Mouse (Mus musculus): ENCODE measurements at regions not wholly inside any gene's neighbourhood (a gene's known extent, or its start where the extent isn't known, plus 50 kb on each side); places are given as distances from the start of the nearest gene placed in this dataset.

DNA sequence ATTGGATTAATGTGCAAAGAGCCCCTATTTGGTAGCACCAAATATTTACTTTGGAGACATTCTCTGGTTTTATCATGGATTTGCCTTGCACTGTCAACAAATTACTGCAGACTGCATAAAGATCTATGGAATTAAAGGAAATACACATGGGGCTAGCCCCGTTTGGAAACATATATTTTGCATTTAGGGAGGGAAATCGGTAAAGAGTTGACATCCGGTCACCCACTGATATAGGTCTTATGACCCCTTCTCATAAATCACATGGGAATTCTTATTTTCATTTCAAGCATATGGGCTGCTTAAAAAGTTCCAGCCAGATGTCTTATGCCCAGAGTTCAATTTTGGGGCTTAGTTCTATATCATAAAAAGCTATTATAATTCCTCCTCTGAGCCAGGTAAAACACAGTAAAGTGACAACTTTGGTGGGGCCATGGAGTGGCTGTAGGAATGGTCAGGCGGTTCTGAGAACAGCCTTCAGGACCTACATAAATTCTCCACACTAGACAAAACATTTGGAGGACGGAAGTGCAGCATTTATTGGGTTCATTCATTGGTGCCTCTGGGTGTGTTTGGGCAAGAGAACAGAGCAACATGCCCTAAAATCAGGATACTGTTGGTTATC is 626.3 kb downstream of the Tox3 start:
- 75% methylated on average over 5 of the region's 5 CpGs for WGBS
- Histone ChIP-seq H3K4me2 (replicated peaks) (no peak overlapping the region), H3K9ac (no peak overlapping the region), H3K27me3 (replicated peaks) (no peaks in the 10 kb centered on the region), H3K27ac (no peak overlapping the region), H3K4me3 (replicated peaks) (no peak overlapping the region), H3K9me3 (no peaks in the 10 kb centered on the region), H3K4me1 (replicated peaks) (no peaks in the 10 kb centered on the region), H3K36me3 (no peaks in the 10 kb centered on the region)
- ATAC-seq = no peak

DNA sequence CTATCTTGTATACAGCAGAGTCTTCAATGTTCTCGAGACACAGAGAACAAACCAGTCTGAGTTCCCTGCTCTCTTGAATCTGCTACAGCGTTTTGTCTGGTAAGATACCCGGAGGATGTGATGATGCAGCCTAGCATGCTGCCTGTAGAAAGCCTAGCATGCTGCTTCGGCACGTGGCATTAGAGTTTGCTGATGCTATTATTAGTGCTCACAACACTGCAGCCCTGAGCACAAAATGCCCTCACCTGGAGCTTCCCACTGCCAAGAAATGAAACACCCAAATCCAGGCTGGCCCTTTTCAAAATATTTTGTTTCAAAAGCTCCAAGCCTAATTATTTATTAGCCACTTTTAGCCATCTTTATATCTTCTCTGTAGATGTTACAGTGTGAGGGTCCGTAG is 634.3 kb downstream of the Tox3 start:
- WGBS = 68% methylated on average over 6 of the region's 6 CpGs
- H3K4me1 ChIP-seq (replicated peaks) = no peaks in the 10 kb centered on the region
- H3K9me3 ChIP-seq = no peaks in the 10 kb centered on the region
- H3K27me3 ChIP-seq (replicated peaks) = no peaks in the 10 kb centered on the region
- H3K4me3 ChIP-seq (replicated peaks) = no peak overlapping the region
- H3K4me2 ChIP-seq (replicated peaks) = no peak overlapping the region
- H3K27ac ChIP-seq = no peak overlapping the region
- H3K36me3 ChIP-seq = no peaks in the 10 kb centered on the region
- no peak overlapping the region for H3K9ac ChIP-seq
- no peak for ATAC-seq

DNA sequence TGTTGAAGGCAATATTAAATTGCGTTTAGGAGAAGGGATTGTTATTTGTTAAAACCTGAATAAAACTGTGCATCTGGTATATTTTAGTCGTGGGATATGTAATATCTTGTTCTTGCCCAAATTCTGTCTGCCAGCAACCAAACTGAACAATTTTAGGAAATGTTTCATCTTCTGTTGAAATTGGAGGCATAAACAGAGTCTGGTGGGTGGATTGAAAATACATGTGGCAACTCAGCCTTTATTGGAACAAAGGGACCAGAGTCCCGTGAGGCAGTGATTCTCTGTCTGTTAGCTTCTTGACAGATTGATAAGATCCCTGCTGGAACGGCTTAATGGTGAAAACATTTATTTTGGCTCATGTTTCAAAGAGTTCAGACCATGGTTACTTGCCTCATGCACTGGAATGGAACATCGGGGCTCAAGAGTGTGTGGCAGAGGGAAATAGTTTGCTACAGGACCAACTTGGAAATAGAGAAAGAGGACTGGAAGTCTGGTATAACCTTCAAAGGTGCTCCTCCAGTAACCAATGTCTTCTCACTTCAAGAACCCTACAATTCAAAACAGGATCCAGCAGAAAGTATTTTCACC is 640.7 kb downstream of the Tox3 start:
- ATAC-seq = no peak
- Histone ChIP-seq H3K4me3 (replicated peaks) (no peak overlapping the region), H3K27ac (no peak overlapping the region), H3K4me1 (replicated peaks) (no peaks in the 10 kb centered on the region), H3K9ac (no peak overlapping the region), H3K36me3 (no peaks in the 10 kb centered on the region), H3K27me3 (replicated peaks) (no peaks in the 10 kb centered on the region), H3K9me3 (no peaks in the 10 kb centered on the region), H3K4me2 (replicated peaks) (no peak overlapping the region)
- 43% methylated on average over 5 of the region's 5 CpGs for WGBS

- Histone ChIP-seq H3K4me2 (replicated peaks) (0 out of 2 replicates have a peak overlapping the region, but pooled peaks have one; percentile 7), H3K9ac (no peak overlapping the region), H3K4me3 (replicated peaks) (no peak overlapping the region), H3K36me3 (no peaks in the 10 kb centered on the region), H3K4me1 (replicated peaks) (no peaks in the 10 kb centered on the region), H3K27me3 (replicated peaks) (no peaks in the 10 kb centered on the region), H3K9me3 (no peaks in the 10 kb centered on the region), H3K27ac (no peak overlapping the region)
- 41% methylated on average over 6 of the region's 6 CpGs for WGBS
- no peak for ATAC-seq
Measured at GRCm38 (mm10) chr8:89685696-89686095, 641.7 kb upstream of the Sall1 start.

DNA sequence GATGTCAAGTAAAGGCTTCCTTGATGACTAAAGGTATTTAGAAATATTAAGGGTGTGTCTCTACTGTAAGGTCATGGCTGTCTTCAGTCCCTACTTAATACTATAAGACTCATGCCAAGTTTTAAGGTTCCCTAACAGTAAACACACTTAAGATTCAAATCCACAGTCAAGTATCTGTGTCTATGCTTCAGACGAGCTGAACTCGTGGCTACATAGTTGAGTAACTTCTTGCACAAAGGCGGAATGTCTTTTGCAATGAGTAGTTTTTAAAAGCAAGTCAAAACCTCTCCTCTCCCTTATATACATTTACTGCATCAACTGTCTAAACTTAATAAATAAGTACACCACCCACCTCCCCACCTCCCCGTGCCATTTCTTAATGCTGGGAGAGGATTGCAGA is 637.0 kb upstream of the Sall1 start:
- Histone ChIP-seq H3K4me3 (replicated peaks) (no peak overlapping the region), H3K36me3 (no peaks in the 10 kb centered on the region), H3K9me3 (no peaks in the 10 kb centered on the region), H3K27ac (no peak overlapping the region), H3K27me3 (replicated peaks) (no peaks in the 10 kb centered on the region), H3K4me1 (replicated peaks) (no peaks in the 10 kb centered on the region), H3K9ac (no peak overlapping the region), H3K4me2 (replicated peaks) (no peak overlapping the region)
- 81% methylated on average over 4 of the region's 4 CpGs for WGBS
- ATAC-seq = no peak

- Histone ChIP-seq H3K4me1 (replicated peaks) (no peaks in the 10 kb centered on the region), H3K27me3 (replicated peaks) (no peaks in the 10 kb centered on the region), H3K4me3 (replicated peaks) (no peak overlapping the region), H3K9me3 (no peaks in the 10 kb centered on the region), H3K9ac (no peak overlapping the region), H3K36me3 (no peaks in the 10 kb centered on the region), H3K27ac (no peak overlapping the region), H3K4me2 (replicated peaks) (no peak overlapping the region)
- WGBS = 77% methylated on average over 5 of the region's 5 CpGs
- ATAC-seq = no peak
Measured at GRCm38 (mm10) chr8:89680341-89680740, 636.4 kb upstream of the Sall1 start.

DNA sequence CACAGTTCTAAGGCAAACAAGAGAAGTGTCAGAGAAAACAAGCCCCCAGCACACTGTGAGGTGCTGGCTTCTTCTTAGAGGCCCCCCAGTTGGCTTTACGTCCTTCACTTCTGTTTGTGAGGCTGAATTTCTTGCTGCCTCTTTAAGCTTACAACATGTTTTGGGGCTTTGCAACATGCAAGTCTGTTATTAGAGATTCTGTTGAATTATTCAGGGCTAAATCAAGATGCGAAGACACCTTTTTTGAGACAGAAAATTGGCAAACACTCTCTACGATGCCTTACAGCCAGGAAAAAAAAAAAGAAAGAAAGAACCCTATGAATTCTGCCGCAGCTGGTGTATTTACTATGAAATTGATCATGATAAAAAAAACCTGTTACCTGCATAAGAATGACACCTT is 635.6 kb upstream of the Sall1 start:
- Histone ChIP-seq H3K4me3 (replicated peaks) (no peak overlapping the region), H3K4me1 (replicated peaks) (no peaks in the 10 kb centered on the region), H3K27ac (no peak overlapping the region), H3K4me2 (replicated peaks) (no peak overlapping the region), H3K9me3 (no peaks in the 10 kb centered on the region), H3K27me3 (replicated peaks) (no peaks in the 10 kb centered on the region), H3K9ac (no peak overlapping the region), H3K36me3 (no peaks in the 10 kb centered on the region)
- no peak for ATAC-seq
- 79% methylated on average over 4 of the region's 4 CpGs for WGBS

GRCm38 (mm10) chr8:89677266-89677665 is 633.3 kb upstream of the Sall1 start:
- H3K36me3 ChIP-seq = no peaks in the 10 kb centered on the region
- H3K4me2 ChIP-seq (replicated peaks) = no peak overlapping the region
- no peaks in the 10 kb centered on the region for H3K9me3 ChIP-seq
- 77% methylated on average over 5 of the region's 5 CpGs for WGBS
- no peak overlapping the region for H3K4me3 ChIP-seq (replicated peaks)
- ATAC-seq = no peak
- H3K4me1 ChIP-seq (replicated peaks) = no peaks in the 10 kb centered on the region
- H3K27ac ChIP-seq = no peak overlapping the region
- no peak overlapping the region for H3K9ac ChIP-seq
- H3K27me3 ChIP-seq (replicated peaks) = no peaks in the 10 kb centered on the region

DNA sequence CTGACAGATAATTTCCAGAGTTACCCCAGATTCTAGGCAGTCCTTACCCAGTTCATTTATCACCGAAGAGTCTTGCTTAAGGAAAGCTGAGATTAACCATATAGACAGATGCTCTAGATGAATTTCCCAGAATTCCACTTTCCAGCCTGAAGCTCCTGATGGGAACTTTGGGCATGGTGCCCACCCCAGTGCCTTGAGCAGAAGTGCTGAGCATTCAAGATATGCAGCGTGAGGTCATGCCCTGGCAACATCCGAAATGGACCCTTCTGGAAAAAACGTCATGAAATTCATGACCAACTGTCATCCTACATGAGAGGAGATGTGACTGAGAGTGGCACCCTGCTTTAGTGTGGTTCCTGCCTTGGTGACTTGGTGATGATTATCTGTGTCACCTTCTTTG is 629.9 kb upstream of the Sall1 start:
- Histone ChIP-seq H3K9ac (no peak overlapping the region), H3K27ac (no peak overlapping the region), H3K27me3 (replicated peaks) (no peaks in the 10 kb centered on the region), H3K4me3 (replicated peaks) (no peak overlapping the region), H3K36me3 (no peaks in the 10 kb centered on the region), H3K4me2 (replicated peaks) (no peak overlapping the region), H3K9me3 (no peaks in the 10 kb centered on the region), H3K4me1 (replicated peaks) (no peaks in the 10 kb centered on the region)
- no peak for ATAC-seq
- 83% methylated on average over 4 of the region's 4 CpGs for WGBS

DNA sequence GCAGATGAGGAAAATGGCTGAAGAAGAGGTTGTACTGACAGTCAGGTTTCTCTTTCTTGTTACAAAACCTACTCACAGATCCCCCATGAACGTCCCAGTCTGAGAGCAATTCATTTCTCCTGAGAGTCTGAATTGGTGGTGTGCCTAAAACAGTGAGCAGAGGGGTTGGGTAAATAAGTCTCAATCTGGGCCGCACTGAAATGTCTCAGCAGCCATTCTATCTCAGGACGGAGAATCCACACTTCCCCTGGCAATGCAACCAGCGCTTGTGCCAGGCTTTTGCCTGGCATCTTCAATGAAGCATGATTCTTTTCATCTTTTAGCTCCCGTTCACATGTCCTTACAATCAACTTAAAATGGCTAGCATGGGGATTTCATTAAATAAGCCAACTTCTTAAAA is 628.7 kb upstream of the Sall1 start:
- no peak for ATAC-seq
- no peaks in the 10 kb centered on the region for H3K36me3 ChIP-seq
- no peaks in the 10 kb centered on the region for H3K4me1 ChIP-seq (replicated peaks)
- no peak overlapping the region for H3K9ac ChIP-seq
- H3K4me2 ChIP-seq (replicated peaks) = no peak overlapping the region
- H3K27ac ChIP-seq = no peak overlapping the region
- no peaks in the 10 kb centered on the region for H3K9me3 ChIP-seq
- H3K27me3 ChIP-seq (replicated peaks) = no peaks in the 10 kb centered on the region
- no peak overlapping the region for H3K4me3 ChIP-seq (replicated peaks)
- 88% methylated on average over 5 of the region's 5 CpGs for WGBS

DNA sequence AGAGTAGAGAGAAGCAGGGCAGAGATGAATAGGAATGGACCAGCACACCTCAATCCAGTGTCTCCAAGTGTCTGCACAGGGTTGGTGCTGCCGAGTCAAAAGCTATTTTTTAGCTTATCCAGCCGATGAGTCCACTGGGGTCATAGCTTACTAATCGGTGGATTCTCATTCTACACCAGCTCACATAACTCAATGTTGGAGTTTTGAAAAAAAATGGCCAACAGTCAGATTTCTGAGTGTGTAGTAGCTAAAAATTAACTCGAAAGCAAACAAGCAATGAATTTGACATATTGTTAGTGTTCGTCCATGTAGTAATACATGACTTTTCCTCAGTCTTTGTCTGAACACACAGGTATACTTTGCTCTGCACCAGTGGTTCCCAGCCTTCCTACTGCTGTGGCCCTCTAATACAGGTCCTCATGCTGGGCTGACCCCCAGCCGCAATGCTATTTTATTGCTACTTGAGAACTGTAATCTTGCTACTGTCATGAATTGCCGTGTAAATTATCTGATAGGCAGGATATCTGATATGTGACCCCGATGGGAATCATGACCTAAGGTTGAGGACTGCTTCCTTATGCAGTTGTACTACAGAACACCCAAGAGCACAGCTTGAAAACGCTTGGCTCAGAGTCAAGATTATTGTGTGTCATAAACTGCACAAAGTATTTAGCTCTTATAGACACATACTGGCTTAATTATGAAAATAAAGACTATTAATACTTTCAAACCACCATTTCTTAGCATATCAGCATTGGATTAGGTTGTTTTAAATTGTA is 621.1 kb upstream of the Sall1 start:
- Histone ChIP-seq H3K36me3 (no peaks in the 10 kb centered on the region), H3K4me1 (replicated peaks) (peaks cover 4% of the 10 kb centered on the region; the same call in 1 of the 2 replicates), H3K9me3 (no peaks in the 10 kb centered on the region), H3K9ac (no peak overlapping the region), H3K4me3 (replicated peaks) (no peak overlapping the region), H3K27ac (no peak overlapping the region), H3K27me3 (replicated peaks) (no peaks in the 10 kb centered on the region), H3K4me2 (replicated peaks) (no peak overlapping the region)
- WGBS = 59% methylated on average over 9 of the region's 9 CpGs
- peak; percentile 81 for ATAC-seq

DNA sequence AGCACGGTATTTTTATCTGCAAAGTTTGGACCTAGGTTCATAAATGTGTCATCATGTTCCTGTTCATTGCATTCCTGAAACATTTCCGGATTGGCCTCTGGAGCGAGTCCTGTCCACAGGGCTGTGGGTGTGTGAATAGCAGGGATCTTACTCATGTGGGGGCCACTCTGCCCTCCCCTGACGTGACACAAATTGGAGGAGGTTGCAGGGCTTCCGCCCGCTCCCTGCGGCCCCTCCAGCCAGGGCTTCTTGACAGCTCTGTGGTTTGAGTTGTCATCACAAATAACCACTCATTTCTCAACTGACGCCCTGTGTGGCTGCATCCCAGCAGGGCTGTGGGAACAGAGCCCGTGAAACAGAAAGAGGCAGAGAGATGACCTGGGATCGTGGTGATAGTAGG is 619.9 kb upstream of the Sall1 start:
- no peak overlapping the region for H3K4me3 ChIP-seq (replicated peaks)
- ATAC-seq = peak; percentile 36; the same call in 1 of the 2 replicates
- 53% methylated on average over 10 of the region's 10 CpGs for WGBS
- no peaks in the 10 kb centered on the region for H3K36me3 ChIP-seq
- no peak overlapping the region for H3K27ac ChIP-seq
- no peaks in the 10 kb centered on the region for H3K27me3 ChIP-seq (replicated peaks)
- H3K4me1 ChIP-seq (replicated peaks) = peaks cover 4% of the 10 kb centered on the region; the same call in 1 of the 2 replicates
- H3K9me3 ChIP-seq = no peaks in the 10 kb centered on the region
- H3K4me2 ChIP-seq (replicated peaks) = no peak overlapping the region
- no peak overlapping the region for H3K9ac ChIP-seq

All from intestine, embryonic 15.5 days (tissue).